Mouse (Mus musculus) thymus, adult 2 months (tissue): ENCODE data around the gene Dock7.

Experiments used
- CTCF ChIP-seq: fragments of 200-500 bp; IDR thresholded peaks from 2 replicates; pipeline ENCODE4 v1.5.1; 2012; ENCODE audit warnings: mild to moderate bottlenecking, control low read depth, low read length, moderate library complexity, borderline replicate concordance; ENCODE audit not compliant: control insufficient read depth, poor library complexity, insufficient read depth; ENCODE audit errors: extremely low read depth
- POLR2A ChIP-seq: fragments of 200-500 bp; IDR thresholded peaks from 2 replicates; pipeline ENCODE4 v1.6.1; 2012; ENCODE audit warnings: mild to moderate bottlenecking, low read length, control low read depth, moderate library complexity; ENCODE audit not compliant: control insufficient read depth, poor library complexity, insufficient read depth; ENCODE audit errors: extremely low read depth

DNA sequence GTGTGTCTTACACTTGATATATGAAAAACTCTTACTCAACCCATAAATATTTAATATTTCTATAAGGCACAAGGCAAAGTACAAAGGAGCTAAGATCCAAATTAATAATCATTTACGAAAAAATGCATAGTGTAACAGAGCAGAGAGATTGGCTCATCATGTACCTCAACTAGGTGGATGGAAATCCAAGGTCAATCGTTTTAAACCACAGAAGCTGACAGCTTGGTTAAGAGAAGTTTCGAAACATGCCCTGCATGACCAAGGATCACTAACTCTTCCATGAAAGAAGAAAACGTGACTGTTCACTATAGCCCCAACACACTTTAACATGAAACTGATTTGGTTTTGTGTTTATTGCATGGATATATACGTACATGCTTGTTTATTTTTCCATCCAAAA, 92.3 kb downstream of the Dock7 start:
- TF ChIP-seq POLR2A (no peak), CTCF (no peak)
